Mouse (Mus musculus) ovary, adult 18-20 months (tissue): ENCODE measurements around the gene Herpud1.

Experiments
- DNase-seq: peaks from one replicate; pipeline ENCODE4 v3.0.0; 2022; ENCODE audit warnings: low spot score, mixed read lengths

Gene Herpud1

GRCm38 (mm10) chr8:94408443-94409080 is 22.3 kb downstream of the Herpud1 start:
- no peak for DNase-seq

GRCm38 (mm10) chr8:94409523-94409922 is 23.3 kb downstream of the Herpud1 start:
- DNase-seq: no peak

- no peak for DNase-seq
Measured at GRCm38 (mm10) chr8:94412518-94412917, 26.3 kb downstream of the Herpud1 start.

GRCm38 (mm10) chr8:94413509-94413908 is 27.3 kb downstream of the Herpud1 start:
- DNase-seq: no peak

- no peak for DNase-seq
Measured at GRCm38 (mm10) chr8:94415218-94415617, 29.0 kb downstream of the Herpud1 start.

- DNase-seq: no peak
Measured at GRCm38 (mm10) chr8:94418017-94418416, 31.8 kb downstream of the Herpud1 start.

GRCm38 (mm10) chr8:94422270-94422669 is 36.0 kb downstream of the Herpud1 start:
- DNase-seq: no peak

- no peak for DNase-seq
Measured at GRCm38 (mm10) chr8:94427953-94428352, 41.7 kb downstream of the Herpud1 start.

GRCm38 (mm10) chr8:94428420-94428819 is 42.2 kb downstream of the Herpud1 start:
- no peak for DNase-seq

GRCm38 (mm10) chr8:94429376-94429775 is 43.1 kb downstream of the Herpud1 start:
- no peak for DNase-seq

GRCm38 (mm10) chr8:94432212-94432611 is 46.0 kb downstream of the Herpud1 start:
- no peak for DNase-seq

- DNase-seq: peak; percentile 59
Measured at GRCm38 (mm10) chr8:94433981-94434466, 47.8 kb downstream of the Herpud1 start, which contains the start of gene Nlrc5. TSS of gene Nlrc5 (plus strand) at chr8:94434356.

- no peak for DNase-seq
Measured at GRCm38 (mm10) chr8:94434958-94435357, 48.7 kb downstream of the Herpud1 start.

- DNase-seq: no peak
Measured at GRCm38 (mm10) chr8:94435397-94436111, 49.3 kb downstream of the Herpud1 start.

GRCm38 (mm10) chr8:94436112-94436572 is 49.9 kb downstream of the Herpud1 start:
- no peak for DNase-seq

GRCm38 (mm10) chr8:94436900-94437299 is 50.7 kb downstream of the Herpud1 start:
- DNase-seq: no peak

- no peak for DNase-seq
Measured at GRCm38 (mm10) chr8:94438659-94439058, 52.4 kb downstream of the Herpud1 start.

- DNase-seq: no peak
Measured at GRCm38 (mm10) chr8:94439691-94440090, 53.5 kb downstream of the Herpud1 start.

- DNase-seq: no peak
Measured at GRCm38 (mm10) chr8:94440389-94440788, 54.2 kb downstream of the Herpud1 start.

GRCm38 (mm10) chr8:94441686-94442085 is 55.4 kb downstream of the Herpud1 start:
- DNase-seq: no peak

GRCm38 (mm10) chr8:94443153-94443552 is 56.9 kb downstream of the Herpud1 start:
- DNase-seq: no peak

- DNase-seq: no peak
Measured at GRCm38 (mm10) chr8:94444480-94444879, 58.2 kb downstream of the Herpud1 start.
